Mouse (Mus musculus): ENCODE measurements at regions not wholly inside any gene's neighbourhood (a gene's known extent, or its start where the extent isn't known, plus 50 kb on each side); places are given as distances from the start of the nearest gene placed in this dataset.

DNA sequence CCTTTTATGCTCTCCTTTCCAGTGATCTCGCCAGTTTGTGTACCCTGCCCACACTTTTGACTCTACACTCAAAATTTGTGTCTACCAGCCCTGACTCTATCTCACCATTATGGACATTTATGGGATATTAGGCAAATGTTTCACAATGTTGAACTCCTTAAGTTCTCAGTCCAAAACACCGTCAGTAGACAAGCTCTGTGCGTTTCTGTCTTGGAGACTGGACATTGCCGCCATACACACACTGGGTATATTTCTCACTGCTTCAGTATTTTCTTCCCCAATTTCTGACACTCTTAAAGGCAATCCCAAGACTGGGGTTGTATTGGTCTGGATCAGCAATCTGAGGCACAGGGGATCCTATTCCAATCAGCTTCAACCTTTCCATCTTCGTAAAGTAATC lies 75.6 kb downstream of the Oxgr1 start:
- DNase-seq: no peak

DNA sequence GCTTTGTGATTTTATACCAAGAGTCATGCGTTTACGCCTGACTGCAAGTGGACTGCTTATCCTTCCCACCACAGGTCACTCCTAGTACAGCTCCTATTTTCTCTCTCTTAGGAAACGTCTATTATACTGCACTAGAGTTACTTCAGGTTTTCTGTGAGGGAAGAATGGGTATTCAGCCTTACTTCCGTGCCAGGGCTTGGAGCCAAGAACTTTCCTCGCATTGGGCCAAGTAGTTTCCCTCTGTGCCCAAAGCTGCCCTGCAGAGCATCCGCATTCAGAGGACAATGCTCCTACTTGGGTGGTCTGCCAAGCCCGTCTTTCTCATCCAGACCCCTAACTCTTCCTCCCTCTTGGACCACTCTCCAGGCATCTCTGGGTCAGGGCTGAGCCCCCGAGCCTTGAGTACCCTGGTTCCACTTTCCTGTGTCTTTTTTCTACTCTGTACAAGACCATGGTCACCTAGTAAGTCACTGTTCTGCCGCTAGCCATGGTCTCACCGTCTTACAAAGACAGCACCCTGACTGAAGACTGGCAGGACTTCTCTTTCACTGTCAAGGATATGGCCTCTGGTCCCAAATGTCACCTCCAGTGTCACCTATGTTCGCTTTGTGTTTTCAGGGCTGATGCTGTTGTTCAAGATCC lies 76.3 kb downstream of the Oxgr1 start:
- DNase-seq: peak; percentile 54

DNA sequence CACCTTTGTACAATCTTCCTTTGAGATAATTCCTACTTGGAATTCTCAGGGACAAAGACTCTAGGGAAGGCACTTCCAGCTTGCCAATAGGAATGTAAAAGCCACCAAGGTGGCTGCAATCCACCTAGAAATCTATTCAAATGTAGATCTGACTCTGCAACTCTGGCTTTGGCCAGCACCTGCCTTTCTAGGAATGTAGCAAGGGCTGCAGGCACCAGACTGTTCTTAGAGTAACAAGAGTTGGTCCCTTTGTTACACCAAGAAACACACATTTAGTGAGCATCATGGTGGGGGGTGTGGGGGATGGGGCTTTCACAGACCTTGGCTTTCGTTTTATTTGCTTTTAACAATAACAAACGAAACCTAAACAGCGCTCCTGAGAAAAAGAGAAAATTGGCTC lies 78.5 kb downstream of the Oxgr1 start:
- no peak for DNase-seq

DNA sequence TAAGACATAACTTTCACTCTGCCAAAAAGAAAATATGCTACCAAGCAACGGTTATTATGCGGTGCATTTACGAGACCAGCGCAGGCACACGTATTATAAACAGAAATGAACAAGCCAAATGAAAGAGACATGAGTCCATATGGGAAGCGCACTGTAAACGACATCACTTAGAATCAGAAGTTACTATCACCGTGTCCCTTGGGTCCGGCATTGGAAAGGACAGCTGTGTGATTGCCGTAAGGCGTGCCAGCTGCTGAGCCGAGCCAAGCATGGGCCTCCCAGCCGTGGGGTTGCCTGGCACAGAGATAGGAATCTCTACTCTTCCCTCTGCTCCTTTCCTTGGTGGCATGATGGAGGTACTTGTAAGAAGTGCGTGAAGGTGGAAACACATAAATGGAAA lies 88.4 kb downstream of the Oxgr1 start:
- no peak for DNase-seq

DNA sequence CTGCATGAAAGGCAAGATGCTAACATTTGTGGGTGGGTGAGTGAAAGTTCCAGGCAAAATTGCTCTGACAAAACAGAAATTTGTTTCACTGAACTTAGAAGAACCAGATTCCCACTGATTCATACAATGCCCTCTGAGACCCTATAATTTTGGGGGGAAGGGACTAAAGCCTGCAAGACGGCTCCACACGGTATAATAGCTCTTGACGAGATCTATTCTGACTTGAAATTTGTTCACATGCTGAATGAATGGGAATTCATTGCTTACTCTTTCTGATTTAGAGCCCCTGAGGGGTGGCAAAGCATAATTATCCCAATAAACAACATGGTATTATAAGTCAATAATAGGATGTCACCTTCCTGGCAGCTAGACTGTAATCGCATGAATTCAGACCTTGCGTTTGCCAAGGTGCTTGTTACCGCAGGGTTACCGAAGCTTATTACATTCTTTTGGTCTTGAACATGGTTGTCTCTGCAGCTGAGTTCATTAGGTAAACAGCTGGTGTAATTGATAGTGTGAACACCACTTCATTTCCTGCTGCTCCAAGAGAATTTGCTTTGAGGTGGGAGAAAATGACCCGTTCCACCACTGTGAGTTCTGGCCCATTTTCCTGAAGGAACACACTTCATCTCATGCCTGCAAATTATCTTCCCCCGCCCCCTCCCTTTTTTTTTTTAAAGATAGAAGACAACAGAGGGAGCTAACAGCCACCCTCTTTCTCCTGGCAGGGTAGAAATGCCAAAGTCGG lies 89.2 kb downstream of the Oxgr1 start:
- DNase-seq: no peak

Measured in lung, postnatal 14 days (tissue).